Mouse (Mus musculus): ENCODE data around the gene Odf3b. TPM values are rescaled to one million over a fixed set of nuclear protein-coding genes. Genes with fewer than 3 reads are reported as not detected.

Gene Odf3b
- total and polyA plus RNA-seq, 3 experiments = not detected

DNA sequence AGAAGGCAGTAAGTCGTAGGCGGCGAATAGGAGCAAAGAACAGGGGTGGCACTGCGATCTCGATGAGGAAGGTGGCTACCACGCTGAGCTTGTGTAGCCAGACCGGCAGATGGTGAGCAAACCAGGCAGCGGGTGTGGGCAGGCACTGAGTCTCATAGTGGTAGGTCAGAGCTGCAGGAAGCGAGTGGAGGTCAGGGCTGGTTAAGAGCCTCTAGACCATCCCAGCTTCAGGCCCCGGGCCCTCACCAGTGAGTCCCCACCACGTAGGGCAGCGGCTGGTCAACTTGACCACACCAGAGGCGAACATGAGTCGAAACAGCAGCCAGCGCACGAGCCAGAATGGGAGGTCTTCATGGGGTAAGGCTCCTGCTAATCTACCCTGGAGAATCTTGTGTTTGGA is 25.2 kb downstream of the Odf3b start (continued):
- TF ChIP-seq ZC3H11A (IDR thresholded peaks at IDR 0.05; ENCODE audit: low read depth, low read length) = no peak

DNA sequence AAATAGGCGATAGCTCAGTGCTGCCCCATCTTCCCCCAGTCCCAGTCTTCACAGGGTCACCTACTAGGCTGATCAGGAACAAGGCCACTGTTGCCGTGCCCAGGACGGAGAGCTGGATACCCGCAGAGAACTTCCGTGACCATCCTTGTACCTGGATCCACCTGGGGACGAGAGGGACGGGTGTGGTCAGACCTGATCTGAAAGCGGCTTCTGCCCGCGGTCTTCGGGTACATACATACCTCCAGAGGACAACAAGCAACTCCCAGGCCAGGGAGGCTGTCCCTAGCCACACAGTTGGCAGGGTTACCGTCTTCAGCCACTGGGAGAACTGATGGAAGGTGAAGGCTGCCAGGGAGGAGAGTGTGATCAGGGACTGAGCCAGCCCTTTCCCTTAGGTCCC is 26.3 kb downstream of the Odf3b start:
- Histone ChIP-seq H3K4me1 (ENCODE audit: control insufficient read depth in 1 of 2, insufficient read depth in 2 of 2) (peaks cover 10 to 21% of the 10 kb centered on the region in 2 experiments), H3K9ac (ENCODE audit: insufficient read depth, low read depth) (no peak overlapping the region), H3K27me3 (replicated peaks) (no peaks in the 10 kb centered on the region), H3K4me3 (replicated peaks in 1 of 3; ENCODE audit: low read depth in 2 of 3, low read length in 2 of 3, poor library complexity in 1 of 3) (no peak overlapping the region), H3K27ac (ENCODE audit: insufficient read depth, low read depth) (no peak overlapping the region), H3K36me3 (replicated peaks in 1 of 2; ENCODE audit: control insufficient read depth in 1 of 2, insufficient read depth in 1 of 2, low read length in 1 of 2) (peaks cover 32 to 56% of the 10 kb centered on the region in 2 experiments), H3K9me3 (replicated peaks; ENCODE audit: low read length) (no peaks in the 10 kb centered on the region), H3K4me2 (ENCODE audit: insufficient read depth, low read depth, poor library complexity, severe bottlenecking) (no peak overlapping the region), H3K79me2 (replicated peaks; ENCODE audit: control insufficient read depth, extremely low read depth, insufficient read depth, poor library complexity, severe bottlenecking) (peaks cover 29% of the 10 kb centered on the region)
- dilution Hi-C loops (cut with MboI; ENCODE audit: extremely low pct_ligation_motif_present, extremely low pct_unique_long_range_greater_than_20kb, low sequenced_read_pairs) (no loop called here), in situ Hi-C loops (cut with MboI; ENCODE audit: low pct_ligation_motif_present, low pct_unique_long_range_greater_than_20kb, low sequenced_read_pairs) (loop anchor here (25.0 kb wide), 1 partner anchor 240 kb away; the partner anchor contains the start of gene Tubgcp6)
- DNase-seq (ENCODE audit: extremely low read depth) = no peak
- no peak for TF ChIP-seq IRF4 (IDR thresholded peaks at IDR 0.05; ENCODE audit: low read depth, low read length)
- TF ChIP-seq MYC (IDR thresholded peaks at IDR 0.05; ENCODE audit: low read depth, low read length) = no peak
- no peak for TF ChIP-seq CHD1 (IDR thresholded peaks at IDR 0.05; ENCODE audit: low read depth, low read length)

DNA sequence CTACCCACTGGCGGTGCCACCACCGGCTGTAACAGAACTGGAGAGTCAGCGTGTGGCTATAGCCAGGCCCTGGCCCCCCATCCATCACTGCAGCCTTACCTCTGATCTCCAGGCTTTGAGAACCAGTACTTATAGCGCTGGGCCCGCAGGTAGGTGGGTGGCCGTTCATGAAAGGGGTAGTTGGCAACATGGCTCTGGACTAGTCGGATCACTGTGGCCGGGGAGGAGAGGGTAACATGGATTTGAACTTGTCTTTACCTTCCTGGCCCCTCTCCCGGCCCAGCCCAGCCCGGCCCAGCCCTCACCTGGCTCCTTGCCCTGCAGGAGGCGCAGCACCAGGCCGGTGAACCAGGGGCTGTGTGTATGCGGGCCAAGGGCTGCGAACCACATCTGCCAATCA is 27.0 kb downstream of the Odf3b start:
- Histone ChIP-seq H3K27ac (ENCODE audit: insufficient read depth, low read depth) (no peak overlapping the region), H3K4me3 (replicated peaks in 1 of 3; ENCODE audit: low read depth in 2 of 3, low read length in 2 of 3, poor library complexity in 1 of 3) (no peak overlapping the region), H3K9me3 (replicated peaks; ENCODE audit: low read length) (no peaks in the 10 kb centered on the region), H3K79me2 (replicated peaks; ENCODE audit: control insufficient read depth, extremely low read depth, insufficient read depth, poor library complexity, severe bottlenecking) (peaks cover 22% of the 10 kb centered on the region), H3K9ac (ENCODE audit: insufficient read depth, low read depth) (no peak overlapping the region), H3K27me3 (replicated peaks) (no peaks in the 10 kb centered on the region), H3K4me1 (ENCODE audit: control insufficient read depth in 1 of 2, insufficient read depth in 2 of 2) (peaks cover 10 to 13% of the 10 kb centered on the region in 2 experiments), H3K36me3 (replicated peaks in 1 of 2; ENCODE audit: control insufficient read depth in 1 of 2, insufficient read depth in 1 of 2, low read length in 1 of 2) (peaks cover 32 to 56% of the 10 kb centered on the region in 2 experiments), H3K4me2 (ENCODE audit: insufficient read depth, low read depth, poor library complexity, severe bottlenecking) (no peak overlapping the region)
- dilution Hi-C loops (cut with MboI; ENCODE audit: extremely low pct_ligation_motif_present, extremely low pct_unique_long_range_greater_than_20kb, low sequenced_read_pairs) = no loop called here
- no peak for DNase-seq (ENCODE audit: extremely low read depth)
- TF ChIP-seq ZKSCAN1 (IDR thresholded peaks at IDR 0.05; ENCODE audit: borderline replicate concordance, low read depth, low read length) (no peak), RCOR1 (conservative IDR thresholded peaks at IDR 0.05; ENCODE audit: low read depth, low read length) (no peak), USF2 (conservative IDR thresholded peaks at IDR 0.05; ENCODE audit: low read depth, low read length) (no peak), GABPA (IDR thresholded peaks at IDR 0.05; ENCODE audit: insufficient replicate concordance, low read depth, low read length) (no peak), NRF1 (IDR thresholded peaks at IDR 0.05; ENCODE audit: low read depth, low read length) (no peak), UBTF (IDR thresholded peaks at IDR 0.05; ENCODE audit: low read depth, low read length) (no peak), KAT2A (IDR thresholded peaks at IDR 0.05; ENCODE audit: insufficient replicate concordance, low read length) (no peak), CTCF (conservative IDR thresholded peaks at IDR 0.05 in 1 of 2, IDR thresholded peaks at IDR 0.05 in 1 of 2; ENCODE audit: low read depth in 2 of 2, low read length in 2 of 2) (no peak), E2F4 (IDR thresholded peaks at IDR 0.05; ENCODE audit: insufficient replicate concordance, low read depth, low read length) (no peak)
- in situ Hi-C loops (cut with MboI; ENCODE audit: low pct_ligation_motif_present, low pct_unique_long_range_greater_than_20kb, low sequenced_read_pairs) = loop anchor here (25.0 kb wide), 1 partner anchor 240 kb away; the partner anchor contains the start of gene Tubgcp6

Data from CH12.LX (cell line).